8 mouse cellular contexts compared by ENCODE assay signal in the genomic region with DNA sequence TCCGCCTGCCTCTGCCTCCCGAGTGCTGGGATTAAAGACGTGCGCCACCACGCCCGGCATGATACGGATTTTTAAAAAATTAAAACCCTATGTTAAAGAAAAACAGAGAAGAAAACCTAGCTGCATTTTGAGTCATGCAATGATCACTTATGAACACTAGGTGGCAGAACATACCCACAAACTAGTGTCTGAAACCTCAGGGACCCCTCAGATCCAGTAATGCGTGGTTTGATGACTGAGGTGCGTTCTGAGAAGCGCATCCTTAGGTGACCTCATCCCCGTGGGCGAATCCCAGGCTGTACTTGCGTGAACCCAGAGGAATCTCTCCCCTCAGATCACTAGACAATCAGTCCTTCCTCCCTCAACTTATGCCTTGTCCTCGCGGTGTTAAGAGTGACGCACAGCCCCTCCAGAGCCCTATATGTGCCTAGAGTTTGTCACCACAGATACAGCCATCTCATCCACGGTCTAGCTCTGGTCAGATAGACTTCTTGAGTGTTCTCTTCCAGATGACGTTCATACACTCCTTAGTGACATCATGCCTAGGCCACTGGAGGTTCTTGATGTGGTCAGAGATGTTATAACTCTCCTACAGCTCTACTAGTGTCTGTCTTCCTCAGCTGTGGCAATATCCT. TPM values are rescaled to one million over a fixed set of nuclear protein-coding genes. Genes with fewer than 3 reads are reported as not detected.
DNase-seq lines count a peak whose midpoint lies in the region; ATAC-seq and TF ChIP-seq lines count a peak whose summit lies in the region.

No protein-coding gene starts in this region.

- 0 out of 2 replicates have a peak, but pooled peaks have one; percentile 66 for ATAC-seq in midbrain, postnatal 0 days (ENCODE audit: low FRiP score)

- no peak overlapping the region for H3K27ac ChIP-seq in CH12.LX (ENCODE audit: insufficient read depth, low read depth)
- H3K27ac ChIP-seq in hindbrain, embryonic 10.5 days, result no peak overlapping the region
- H3K27ac ChIP-seq in limb, embryonic 10.5 days, result no peak overlapping the region
- no peak overlapping the region for H3K27ac ChIP-seq in midbrain, postnatal 0 days (ENCODE audit: low read depth, low read length)

- no peaks in the 10 kb centered on the region for H3K36me3 ChIP-seq in CH12.LX (replicated peaks in 1 of 2; ENCODE audit: control insufficient read depth in 1 of 2, insufficient read depth in 1 of 2, low read length in 1 of 2)
- H3K36me3 ChIP-seq in hindbrain, embryonic 10.5 days, result no peaks in the 10 kb centered on the region
- H3K36me3 ChIP-seq in limb, embryonic 10.5 days, result no peaks in the 10 kb centered on the region
- H3K36me3 ChIP-seq in midbrain, postnatal 0 days (ENCODE audit: insufficient read depth, low read length), result no peaks in the 10 kb centered on the region

- no peaks in the 10 kb centered on the region for H3K9me3 ChIP-seq in CH12.LX (replicated peaks; ENCODE audit: low read length)
- no peaks in the 10 kb centered on the region for H3K9me3 ChIP-seq in hindbrain, embryonic 10.5 days
- no peaks in the 10 kb centered on the region for H3K9me3 ChIP-seq in limb, embryonic 10.5 days (replicated peaks)
- no peaks in the 10 kb centered on the region for H3K9me3 ChIP-seq in midbrain, postnatal 0 days (ENCODE audit: low read length)

- TF ChIP-seq EP300 in CH12.LX (IDR thresholded peaks at IDR 0.05; ENCODE audit: low read length), result no peak

- 25% methylated on average over 18 of the region's 18 CpGs for WGBS in hindbrain, embryonic 10.5 days
- 28% methylated on average over 18 of the region's 18 CpGs for WGBS in limb, embryonic 10.5 days
- WGBS in midbrain, postnatal 0 days, result 22% methylated on average over 18 of the region's 18 CpGs

- in situ Hi-C loops in CH12.LX (cut with MboI; ENCODE audit: low pct_ligation_motif_present, low pct_unique_long_range_greater_than_20kb, low sequenced_read_pairs), result loop anchor here (10.0 kb wide), 1 partner anchor 97 kb away; no protein-coding TSS in a partner anchor

- DNase-seq in cerebellum, adult 8-10 months, result peak; percentile 12
- DNase-seq in cerebellum, adult 9-10 months, result no peak
- peak; percentile 52 for DNase-seq in CH12.LX (ENCODE audit: extremely low read depth)
- peak; percentile 43 for DNase-seq in embryo, embryonic 9.5 days (ENCODE audit: extremely low spot score)
- peak; percentile 33 for DNase-seq in hindbrain, embryonic 10.5 days (ENCODE audit: low spot score)
- peak; percentile 37 for DNase-seq in limb, embryonic 10.5 days (ENCODE audit: low spot score)
- peak; percentile 71 for DNase-seq in midbrain, postnatal 0 days (ENCODE audit: low spot score)
- no peak for DNase-seq in urinary bladder, postnatal 25 days (ENCODE audit: low spot score)

- peaks cover 9 to 25% of the 10 kb centered on the region in 2 experiments; a peak in 2 of 4 replicates for H3K4me1 ChIP-seq in CH12.LX (ENCODE audit: control insufficient read depth in 1 of 2, insufficient read depth in 2 of 2)
- H3K4me1 ChIP-seq in hindbrain, embryonic 10.5 days (replicated peaks), result peaks cover 3% of the 10 kb centered on the region
- no peaks in the 10 kb centered on the region for H3K4me1 ChIP-seq in limb, embryonic 10.5 days
- no peaks in the 10 kb centered on the region for H3K4me1 ChIP-seq in midbrain, postnatal 0 days (ENCODE audit: insufficient read depth, low read length)

- peak overlapping the region in 1 of 3 experiments; percentile 10 for H3K4me3 ChIP-seq in CH12.LX (replicated peaks in 1 of 3; ENCODE audit: low read depth in 2 of 3, low read length in 2 of 3, poor library complexity in 1 of 3)
- peak overlapping the region; percentile 29 for H3K4me3 ChIP-seq in hindbrain, embryonic 10.5 days
- no peak overlapping the region for H3K4me3 ChIP-seq in limb, embryonic 10.5 days
- no peak overlapping the region for H3K4me3 ChIP-seq in midbrain, postnatal 0 days (ENCODE audit: low read depth, low read length)

- H3K79me2 ChIP-seq in CH12.LX (replicated peaks; ENCODE audit: control insufficient read depth, extremely low read depth, insufficient read depth, poor library complexity, severe bottlenecking), result no peaks in the 10 kb centered on the region

- H3K9ac ChIP-seq in CH12.LX (ENCODE audit: insufficient read depth, low read depth), result 0 out of 2 replicates have a peak overlapping the region, but pooled peaks have one; percentile 32
- no peak overlapping the region for H3K9ac ChIP-seq in midbrain, postnatal 0 days (replicated peaks; ENCODE audit: low read length, poor library complexity, severe bottlenecking)

- H3K4me2 ChIP-seq in CH12.LX (ENCODE audit: insufficient read depth, low read depth, poor library complexity, severe bottlenecking), result peak overlapping the region; percentile 87
- H3K4me2 ChIP-seq in midbrain, postnatal 0 days (ENCODE audit: low read depth, low read length, poor library complexity, severe bottlenecking), result peak overlapping the region; percentile 18; the same call in 1 of the 2 replicates

- no peak for TF ChIP-seq POLR2A in CH12.LX (IDR thresholded peaks at IDR 0.05; ENCODE audit: low read depth, low read length)

- no peaks in the 10 kb centered on the region for H3K27me3 ChIP-seq in CH12.LX (replicated peaks)
- no peaks in the 10 kb centered on the region for H3K27me3 ChIP-seq in hindbrain, embryonic 10.5 days (ENCODE audit: insufficient read depth, poor library complexity, severe bottlenecking)
- no peaks in the 10 kb centered on the region for H3K27me3 ChIP-seq in limb, embryonic 10.5 days (ENCODE audit: low read depth, poor library complexity, severe bottlenecking)
- no peaks in the 10 kb centered on the region for H3K27me3 ChIP-seq in midbrain, postnatal 0 days (ENCODE audit: insufficient read depth, low read length)

- dilution Hi-C loops in CH12.LX (cut with MboI; ENCODE audit: extremely low pct_ligation_motif_present, extremely low pct_unique_long_range_greater_than_20kb, low sequenced_read_pairs), result no loop called here

- TF ChIP-seq RAD21 in CH12.LX (IDR thresholded peaks at IDR 0.05; ENCODE audit: low read depth, low read length), result peak; percentile 90

- peak; percentile 75 to 83 for TF ChIP-seq CTCF in CH12.LX (conservative IDR thresholded peaks at IDR 0.05 in 1 of 2, IDR thresholded peaks at IDR 0.05 in 1 of 2; ENCODE audit: low read depth in 2 of 2, low read length in 2 of 2)
- peak; percentile 88 for TF ChIP-seq CTCF in midbrain, postnatal 0 days (IDR thresholded peaks at IDR 0.05)

TF ChIP-seq in CH12.LX, 34 proteins besides CTCF, POLR2A, EP300 and RAD21:
- TF ChIP-seq SIN3A (IDR thresholded peaks at IDR 0.05; ENCODE audit: low read length), result no peak
- TF ChIP-seq MAFK (IDR thresholded peaks at IDR 0.05; ENCODE audit: insufficient replicate concordance, low read length), result no peak
- TF ChIP-seq PAX5 (IDR thresholded peaks at IDR 0.05; ENCODE audit: low read length), result no peak
- TF ChIP-seq POLR2AphosphoS2 (IDR thresholded peaks at IDR 0.05; ENCODE audit: low read depth, low read length), result no peak
- no peak for TF ChIP-seq ZKSCAN1 (IDR thresholded peaks at IDR 0.05; ENCODE audit: borderline replicate concordance, low read depth, low read length)
- no peak for TF ChIP-seq USF2 (conservative IDR thresholded peaks at IDR 0.05; ENCODE audit: low read depth, low read length)
- no peak for TF ChIP-seq NELFE (IDR thresholded peaks at IDR 0.05; ENCODE audit: low read depth, low read length)
- TF ChIP-seq JUN (IDR thresholded peaks at IDR 0.05; ENCODE audit: insufficient read depth, low read depth, low read length), result no peak
- no peak for TF ChIP-seq TBP (conservative IDR thresholded peaks at IDR 0.05; ENCODE audit: low read depth, low read length)
- TF ChIP-seq MAZ (IDR thresholded peaks at IDR 0.05; ENCODE audit: low read depth, low read length), result no peak
- TF ChIP-seq MYC (IDR thresholded peaks at IDR 0.05; ENCODE audit: low read depth, low read length), result no peak
- TF ChIP-seq ZNF384 (IDR thresholded peaks at IDR 0.05; ENCODE audit: low read depth, low read length), result 0 out of 2 replicates have a peak, but pooled peaks have one; percentile 11
- peak; percentile 72 for TF ChIP-seq SMC3 (IDR thresholded peaks at IDR 0.05; ENCODE audit: low read depth, low read length)

RNA-seq across cellular contexts. Expression of gene Dnajc13, which starts 14.9 kb away (rescaled TPM):
- 30.1 and 34.5 TPM in 2 replicates for total RNA-seq in CH12.LX (2012; rRNA removed)
- 27.6 and 30.4 TPM in 2 replicates for total RNA-seq in CH12.LX (2014; rRNA removed)
- polyA plus RNA-seq in CH12.LX (2012; ENCODE audit: insufficient read length, low read depth), result 31.5 and 51.9 TPM in 2 replicates
- polyA plus RNA-seq in hindbrain, embryonic 10.5 days (2016; fragmentation: Nextera tagmentation; extraction: Ambion mirVana), result 15.8 and 22.3 TPM in 2 replicates
- polyA plus RNA-seq in limb, embryonic 10.5 days (2016; fragmentation: Nextera tagmentation; extraction: Ambion mirVana), result 17.9 and 21.8 TPM in 2 replicates
- 74.2 and 76.4 TPM in 2 replicates for total RNA-seq in midbrain, postnatal 0 days (2014; rRNA removed)
- polyA plus RNA-seq in midbrain, postnatal 0 days (2015; fragmentation: Nextera tagmentation; extraction: Ambion mirVana), result 11.2 and 16.7 TPM in 2 replicates

RNA-seq across cellular contexts. Expression of gene Acpp, which starts 59.9 kb away (rescaled TPM):
- total RNA-seq in CH12.LX (2012; rRNA removed) (0.17 and 0.30 TPM in 2 replicates), CH12.LX (2014; rRNA removed) (0.19 and 0.27 TPM in 2 replicates)
- polyA plus RNA-seq in CH12.LX (2012; ENCODE audit: insufficient read length, low read depth), result 0.56 and 0.97 TPM in 2 replicates
- polyA plus RNA-seq in hindbrain, embryonic 10.5 days (2016; fragmentation: Nextera tagmentation; extraction: Ambion mirVana), result 0.22 and 0.29 TPM in 2 replicates
- polyA plus RNA-seq in limb, embryonic 10.5 days (2016; fragmentation: Nextera tagmentation; extraction: Ambion mirVana), result 1.5 TPM in 2 replicates
- 1.3 and 2.4 TPM in 2 replicates for total RNA-seq in midbrain, postnatal 0 days (2014; rRNA removed)
- 0.53 TPM in 2 replicates for polyA plus RNA-seq in midbrain, postnatal 0 days (2015; fragmentation: Nextera tagmentation; extraction: Ambion mirVana)

Comparison
In these comparisons a context has a peak if more than half of its experiments do, and no peak if none do; other contexts are left out.
1. DNase-seq: peak in cerebellum, adult 8-10 months (single experiment), CH12.LX (single experiment), embryo, embryonic 9.5 days (single experiment), hindbrain, embryonic 10.5 days (single experiment), limb, embryonic 10.5 days (single experiment) and midbrain, postnatal 0 days (single experiment); none in cerebellum, adult 9-10 months (single experiment) and urinary bladder, postnatal 25 days (single experiment).